Mouse (Mus musculus) hematopoietic stem cell, adult 5-6 weeks (primary cell): ENCODE results near the gene Cep112. TPM values are rescaled to one million over a fixed set of nuclear protein-coding genes. Genes with fewer than 3 reads are reported as not detected.

Experiments used
- ATAC-seq, 2 experiments: fragments of 125-278 bp in 1 of 2; replicated peaks in 1 of 2; 2 replicates each; pipeline ENCODE4 v1.8.0; 2016 to 2017; ENCODE audit warnings: inconsistent platforms in 2 of 2, mild to moderate bottlenecking in 2 of 2, moderate number of reproducible peaks in 2 of 2, low read depth in 1 of 2, moderate TSS enrichment in 1 of 2; ENCODE audit not compliant: low FRiP score in 2 of 2, poor library complexity in 2 of 2, severe bottlenecking in 2 of 2, insufficient read depth in 1 of 2, low TSS enrichment in 1 of 2
- total RNA-seq: library from RNA; stranded (forward); fragments of 172-1452, 232-1000 nt; gene quantifications from 2 replicates; pipeline ENCODE4 v1.2.3, GENCODE M21; 2017

Gene Cep112
- total RNA-seq, 1 experiment from 2014 or later, result 5.0 TPM

GRCm38 (mm10) chr11:108426086-108426485 lies 1.1 kb downstream of the Cep112 start:
- ATAC-seq, result no peak

GRCm38 (mm10) chr11:108427191-108427590 lies 2.2 kb downstream of the Cep112 start:
- no peak for ATAC-seq

GRCm38 (mm10) chr11:108429076-108429475 lies 4.1 kb downstream of the Cep112 start:
- ATAC-seq, result no peak

- no peak for ATAC-seq
Measured at GRCm38 (mm10) chr11:108443893-108444563, 19.0 kb downstream of the Cep112 start.

GRCm38 (mm10) chr11:108447148-108447547 lies 22.2 kb downstream of the Cep112 start:
- ATAC-seq, result no peak

GRCm38 (mm10) chr11:108449811-108450210 lies 24.8 kb downstream of the Cep112 start:
- ATAC-seq, result peak; percentile 59 to 60; a peak in 3 of 4 replicates

GRCm38 (mm10) chr11:108459599-108459998 lies 34.6 kb downstream of the Cep112 start:
- no peak for ATAC-seq

- no peak for ATAC-seq
Measured at GRCm38 (mm10) chr11:108464138-108464537, 39.1 kb downstream of the Cep112 start.

GRCm38 (mm10) chr11:108464715-108465301 lies 39.8 kb downstream of the Cep112 start:
- no peak for ATAC-seq

GRCm38 (mm10) chr11:108475738-108476137 lies 50.7 kb downstream of the Cep112 start:
- ATAC-seq, result no peak

- ATAC-seq, result no peak
Measured at GRCm38 (mm10) chr11:108476226-108476625, 51.2 kb downstream of the Cep112 start.

GRCm38 (mm10) chr11:108483976-108484375 lies 59.0 kb downstream of the Cep112 start:
- ATAC-seq, result no peak

- no peak for ATAC-seq
Measured at GRCm38 (mm10) chr11:108488256-108488655, 63.3 kb downstream of the Cep112 start.

GRCm38 (mm10) chr11:108489863-108490262 lies 64.9 kb downstream of the Cep112 start:
- no peak for ATAC-seq

- ATAC-seq, result no peak
Measured at GRCm38 (mm10) chr11:108508190-108508589, 83.2 kb downstream of the Cep112 start.

- ATAC-seq, result no peak
Measured at GRCm38 (mm10) chr11:108527725-108528363, 102.9 kb downstream of the Cep112 start.

- no peak for ATAC-seq
Measured at GRCm38 (mm10) chr11:108532901-108533300, 107.9 kb downstream of the Cep112 start.

- ATAC-seq, result no peak
Measured at GRCm38 (mm10) chr11:108534014-108534413, 109.0 kb downstream of the Cep112 start.
